Mouse (Mus musculus) kidney, embryonic 16.5 days (tissue): ENCODE data around the gene Nutm1. TPM values are rescaled to one million over a fixed set of nuclear protein-coding genes. Genes with fewer than 3 reads are reported as not detected.

Source experiments
- ATAC-seq: fragments of 200-750 bp; cut with Nextera tagmentation; 2 replicates; pipeline ENCODE4 v1.8.0; 2017; ENCODE audit warnings: moderate TSS enrichment; ENCODE audit not compliant: low FRiP score, low TSS enrichment
- H3K27ac ChIP-seq: fragments of 300-500 bp; sonication (generic); 2 replicates; pipeline ENCODE4 v1.5.1; 2014; ENCODE audit warnings: low read length
- H3K27me3 ChIP-seq: fragments of 300-500 bp; sonication (generic); 2 replicates; pipeline ENCODE4 v1.6.1; 2014; ENCODE audit warnings: low read length, control low read depth, mixed read lengths; ENCODE audit not compliant: insufficient read depth
- H3K36me3 ChIP-seq: fragments of 300-500 bp; sonication (generic); 2 replicates; pipeline ENCODE4 v1.6.1; 2014; ENCODE audit warnings: low read length, control low read depth, mixed read lengths; ENCODE audit not compliant: insufficient read depth
- H3K4me1 ChIP-seq: fragments of 300-500 bp; sonication (generic); 2 replicates; pipeline ENCODE4 v1.6.1; 2014; ENCODE audit warnings: low read length, control low read depth, mixed read lengths; ENCODE audit not compliant: insufficient read depth
- H3K4me2 ChIP-seq: fragments of 300-500 bp; sonication (generic); replicated peaks from 2 replicates; pipeline ENCODE4 v1.6.1; 2014; ENCODE audit warnings: low read depth, low read length
- H3K4me3 ChIP-seq: fragments of 300-500 bp; sonication (generic); 2 replicates; pipeline ENCODE4 v1.5.1; 2014; ENCODE audit warnings: mild to moderate bottlenecking, low read length
- H3K9ac ChIP-seq: fragments of 300-500 bp; sonication (generic); replicated peaks from 2 replicates; pipeline ENCODE4 v1.6.1; 2014; ENCODE audit warnings: low read length
- H3K9me3 ChIP-seq: fragments of 300-500 bp; sonication (generic); 2 replicates; pipeline ENCODE4 v1.6.1; 2016; ENCODE audit warnings: low read length, control low read depth
- WGBS: fragments of 180-500 bp; shearing (Covaris S2); extraction: QIAGEN DNeasy Blood & Tissue Kit; methylation state at CpG from one replicate; pipeline ENCODE4 v1.1.7; 2014; 5-methylcytosine and 5-hydroxymethylcytosine counted together
- polyA plus RNA-seq: library from polyadenylated mRNA; unstranded; fragments of >200 nt; fragmentation: Nextera tagmentation; extraction: Ambion mirVana; gene quantifications from 2 replicates; pipeline ENCODE4 v1.2.1, GENCODE M21; 2015

Nutm1 gene
- polyA plus RNA-seq, 1 experiment from 2014 or later, result 0.05 TPM

DNA sequence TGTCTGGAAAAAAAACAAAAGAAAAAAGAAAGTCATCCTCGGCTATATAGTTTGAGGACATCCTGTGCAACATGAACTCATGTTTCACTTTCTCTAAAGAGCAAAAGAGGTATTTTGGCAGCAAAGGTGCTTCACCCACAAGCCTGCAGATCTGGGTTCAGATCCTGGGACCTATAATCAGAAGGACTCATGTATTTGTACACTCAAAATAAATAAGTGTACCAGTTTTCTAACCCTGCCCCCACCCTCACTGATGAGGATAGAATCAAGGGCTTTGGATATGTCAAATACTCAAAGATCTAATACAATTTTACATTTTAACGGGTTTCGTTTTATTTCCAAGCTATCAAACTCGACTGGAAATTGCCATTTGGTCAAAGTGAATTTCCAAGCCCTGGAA is 5.3 kb upstream of the Nutm1 start:
- 79% methylated on average over 4 of the region's 4 CpGs for WGBS
- ATAC-seq, result no peak
- no peaks in the 10 kb centered on the region for H3K36me3 ChIP-seq

DNA sequence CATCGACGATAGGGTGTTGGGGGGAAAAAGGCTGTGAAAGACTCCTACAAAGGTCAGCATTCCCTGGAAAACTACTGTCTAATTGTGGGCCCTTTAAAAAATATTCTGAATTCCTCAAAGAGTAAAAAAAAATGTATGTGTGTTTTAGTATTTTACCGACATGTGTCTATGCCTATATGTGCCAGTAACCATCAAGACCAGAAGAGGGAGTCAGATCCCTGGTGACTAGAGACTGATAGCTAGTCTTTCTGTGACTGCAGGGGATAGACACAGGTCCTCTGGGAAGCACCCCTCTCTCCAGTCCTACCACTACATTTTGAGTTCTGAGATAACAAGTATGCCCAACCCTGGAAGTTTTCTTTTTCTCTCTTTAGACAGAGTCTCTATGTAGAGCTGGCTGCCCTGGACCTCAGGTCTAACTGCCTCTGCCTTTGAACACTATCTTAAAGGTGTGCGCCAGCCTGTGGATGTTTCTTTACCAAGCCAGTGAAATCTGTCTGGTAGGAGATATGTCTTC is 3.7 kb upstream of the Nutm1 start:
- no peak for ATAC-seq
- peak overlapping the region; percentile 67 for H3K9ac ChIP-seq
- 0 out of 2 replicates have a peak overlapping the region, but pooled peaks have one; percentile 45 for H3K27ac ChIP-seq
- H3K4me2 ChIP-seq, result peak overlapping the region; percentile 70
- no peaks in the 10 kb centered on the region for H3K36me3 ChIP-seq
- H3K27me3 ChIP-seq, result no peaks in the 10 kb centered on the region
- H3K4me3 ChIP-seq, result peak overlapping the region; percentile 59
- H3K4me1 ChIP-seq, result peaks cover 37% of the 10 kb centered on the region
- no peaks in the 10 kb centered on the region for H3K9me3 ChIP-seq
- WGBS, result 31% methylated on average over 4 of the region's 4 CpGs

More for the DNA sequence above, 5.3 kb upstream of the Nutm1 start:
- Histone ChIP-seq H3K4me1 (peaks cover 37% of the 10 kb centered on the region), H3K9me3 (no peaks in the 10 kb centered on the region), H3K4me2 (no peak overlapping the region), H3K4me3 (no peak overlapping the region), H3K27ac (no peak overlapping the region), H3K27me3 (no peaks in the 10 kb centered on the region), H3K9ac (no peak overlapping the region)

DNA sequence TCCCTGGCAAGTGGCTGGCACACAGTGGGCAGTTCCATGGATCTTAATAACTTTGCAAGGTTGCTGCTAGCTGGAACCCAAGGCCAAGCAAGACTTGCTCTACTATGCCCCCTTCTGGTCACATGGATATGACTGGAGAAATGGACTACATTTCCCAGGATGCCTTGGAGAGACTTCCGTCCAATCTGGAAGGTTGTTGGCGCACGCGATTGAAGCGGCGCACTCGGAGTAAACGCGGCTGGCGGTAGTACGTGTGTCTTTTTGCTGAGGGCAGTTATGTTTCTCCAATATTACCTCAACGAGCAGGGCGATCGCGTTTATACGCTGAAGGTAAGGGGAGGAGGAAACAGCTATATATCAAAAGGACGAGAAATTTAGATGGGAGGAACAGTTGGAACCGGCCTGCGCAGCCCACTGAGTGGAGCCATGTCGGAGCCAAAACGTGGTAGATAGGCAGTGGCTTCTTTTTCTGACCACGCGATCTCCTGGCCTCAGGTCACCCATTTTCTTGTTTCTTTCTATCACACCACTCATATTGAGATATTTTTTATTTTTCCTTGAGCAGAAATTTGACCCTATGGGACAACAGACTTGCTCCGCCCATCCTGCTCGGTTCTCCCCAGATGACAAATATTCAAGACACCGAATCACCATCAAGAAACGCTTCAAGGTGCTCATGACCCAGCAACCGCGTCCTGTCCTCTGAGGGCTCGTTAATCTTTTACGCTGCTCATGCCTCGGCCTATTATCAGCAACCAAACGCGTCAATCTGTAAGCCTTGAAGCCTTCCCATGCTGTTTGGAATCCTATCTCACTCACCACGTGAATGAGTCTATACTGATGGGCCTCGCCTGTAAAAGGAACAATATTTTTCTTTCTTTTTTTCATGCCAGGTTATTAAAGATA is 2.9 kb upstream of the Nutm1 start, which contains the start of gene Nop10:
Gene Nop10 (plus strand): TSS at position 179 of the 906 bp plus-strand sequence.
- H3K9me3 ChIP-seq, result no peaks in the 10 kb centered on the region
- peak within 1 kb of the TSS; percentile 70 for H3K4me2 ChIP-seq
- peak within 1 kb of the TSS; percentile 45 for H3K27ac ChIP-seq
- peak; percentile 46 for ATAC-seq
- H3K4me1 ChIP-seq, result peaks cover 28% of the 10 kb centered on the region
- H3K4me3 ChIP-seq, result peak within 1 kb of the TSS; percentile 59
- WGBS, result under 1% methylated on average over 36 of the region's 36 CpGs
- H3K9ac ChIP-seq, result peak within 1 kb of the TSS; percentile 67
- no peaks in the 10 kb centered on the region for H3K27me3 ChIP-seq
- no peaks in the 10 kb centered on the region for H3K36me3 ChIP-seq

DNA sequence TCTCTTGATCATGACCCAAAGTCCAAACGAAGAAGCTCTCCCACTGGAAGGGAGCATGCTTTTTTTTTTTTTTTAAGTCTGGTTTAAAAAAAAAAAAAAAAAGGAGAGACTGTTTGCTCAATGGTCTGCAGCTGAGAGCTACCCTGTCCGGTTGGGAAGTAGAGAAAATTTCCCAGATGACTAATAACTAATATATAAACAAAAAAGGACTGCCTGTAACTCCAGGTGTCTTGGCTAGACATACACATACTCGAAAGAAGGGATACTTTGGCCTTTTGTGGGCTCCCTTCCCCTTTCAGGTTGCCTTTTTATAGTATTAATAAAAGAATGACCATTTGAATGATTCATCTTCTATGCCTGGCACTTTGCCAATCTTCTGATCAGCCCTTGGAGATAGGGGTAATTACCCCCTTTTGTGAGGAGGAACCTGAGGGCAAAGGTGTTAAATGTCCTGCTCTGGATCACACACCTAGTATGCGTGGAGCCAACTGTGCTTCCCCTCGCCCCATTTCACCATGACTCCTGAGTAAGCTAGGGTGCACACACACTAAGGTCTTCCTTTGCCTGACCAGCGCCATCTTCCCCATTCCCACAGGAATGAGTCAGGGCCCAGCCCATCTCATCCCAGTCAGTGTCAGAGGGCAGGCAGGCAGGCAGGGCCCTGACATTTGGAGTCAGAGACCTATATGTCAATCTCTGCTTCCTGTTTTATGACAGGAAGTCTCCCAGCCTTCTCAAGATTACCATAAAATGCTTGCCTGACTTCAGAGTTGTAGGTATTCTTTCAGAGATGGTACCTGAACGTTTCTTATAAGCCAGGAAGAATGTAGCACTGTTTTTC is 4.2 kb downstream of the Nutm1 start:
- Histone ChIP-seq H3K4me2 (no peak overlapping the region), H3K4me3 (no peak overlapping the region), H3K36me3 (no peaks in the 10 kb centered on the region), H3K4me1 (no peaks in the 10 kb centered on the region; the same call in 1 of the 2 replicates), H3K9me3 (no peaks in the 10 kb centered on the region), H3K9ac (no peak overlapping the region), H3K27ac (no peak overlapping the region), H3K27me3 (no peaks in the 10 kb centered on the region)
- no peak for ATAC-seq
- 60% methylated on average over 7 of the region's 7 CpGs for WGBS

DNA sequence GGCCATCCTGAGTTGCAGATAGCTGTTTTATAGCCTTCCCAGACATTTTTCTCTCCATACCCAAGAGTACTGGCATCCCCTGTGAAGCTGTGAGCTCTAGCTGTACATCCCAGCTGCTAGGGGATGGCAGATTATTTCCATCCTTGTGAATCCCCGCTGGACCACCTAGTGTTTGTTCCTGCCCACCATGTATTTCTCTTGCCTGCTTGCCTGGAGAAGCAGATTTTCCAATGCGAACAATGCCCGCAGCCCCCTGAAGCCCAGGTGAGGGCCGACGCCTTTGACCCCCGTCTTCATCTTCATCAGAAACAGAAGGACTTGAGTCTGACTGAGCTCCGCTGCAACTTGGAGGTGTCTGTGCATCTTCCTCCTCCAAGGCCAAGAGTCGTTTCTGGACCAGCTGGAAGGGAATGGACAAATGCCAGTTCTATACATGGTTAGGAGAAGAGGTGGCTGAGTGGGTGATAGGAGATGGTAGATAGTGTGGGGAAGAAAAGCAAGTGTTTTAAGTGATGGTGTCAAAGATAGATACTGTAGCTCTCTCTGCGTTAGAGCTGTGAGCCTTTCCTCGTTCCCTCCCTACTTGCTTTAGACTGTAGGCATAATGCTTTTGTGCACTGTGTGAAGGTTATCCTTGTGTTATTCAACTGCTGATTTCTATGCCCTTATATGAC is 9.2 kb downstream of the Nutm1 start:
- ATAC-seq, result no peak
- Histone ChIP-seq H3K9me3 (no peaks in the 10 kb centered on the region), H3K27ac (no peak overlapping the region), H3K36me3 (no peaks in the 10 kb centered on the region), H3K4me3 (no peak overlapping the region), H3K9ac (no peak overlapping the region), H3K4me2 (no peak overlapping the region), H3K4me1 (no peaks in the 10 kb centered on the region; the same call in 1 of the 2 replicates), H3K27me3 (no peaks in the 10 kb centered on the region)
- WGBS, result 92% methylated on average over 10 of the region's 10 CpGs

DNA sequence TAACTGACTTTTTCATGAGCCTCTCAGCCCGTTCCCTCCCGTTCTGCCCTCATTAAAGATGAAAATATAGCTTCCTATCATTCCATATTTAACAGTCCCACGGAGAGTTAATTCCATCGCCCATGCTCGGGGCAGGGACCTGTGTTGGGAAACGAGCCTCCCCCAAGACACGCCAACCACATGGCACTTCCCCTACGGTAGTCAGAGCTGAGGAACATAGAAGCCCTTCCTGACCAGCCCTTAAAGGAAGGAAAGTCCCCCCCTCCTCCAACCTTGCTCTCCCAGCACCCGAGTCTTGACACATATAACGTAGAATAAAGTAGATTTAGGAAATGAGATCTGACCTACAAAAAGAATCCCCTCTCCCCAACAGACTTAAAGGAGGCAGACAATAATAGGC is 11.8 kb downstream of the Nutm1 start:
- Histone ChIP-seq H3K4me1 (peaks cover 10% of the 10 kb centered on the region), H3K27me3 (no peaks in the 10 kb centered on the region), H3K4me2 (no peak overlapping the region), H3K27ac (no peak overlapping the region), H3K36me3 (peaks cover 3% of the 10 kb centered on the region; the same call in 1 of the 2 replicates), H3K9me3 (no peaks in the 10 kb centered on the region), H3K9ac (no peak overlapping the region), H3K4me3 (no peak overlapping the region)
- no peak for ATAC-seq
- 76% methylated on average over 10 of the region's 10 CpGs for WGBS

DNA sequence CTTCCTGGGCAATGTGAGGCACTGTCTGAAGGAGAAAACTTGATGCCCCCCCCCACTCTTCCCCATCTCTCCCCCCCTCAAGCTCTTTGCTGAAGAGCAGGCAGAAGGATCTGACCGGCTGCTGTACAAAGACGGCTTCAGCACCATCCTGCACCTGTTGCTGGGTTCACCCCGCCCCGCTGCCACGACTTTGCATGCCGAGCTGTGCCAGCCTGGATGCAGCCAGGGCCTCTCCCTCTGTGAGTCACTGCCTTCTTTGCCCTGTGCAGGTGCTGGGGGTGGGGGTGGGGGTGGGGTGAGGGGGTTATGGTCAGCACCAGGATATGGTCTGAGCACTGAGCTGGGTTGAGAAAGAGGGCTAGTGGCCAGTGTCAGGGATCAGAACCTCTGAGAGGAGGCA is 12.9 kb downstream of the Nutm1 start:
- Histone ChIP-seq H3K4me1 (peaks cover 15% of the 10 kb centered on the region), H3K27me3 (no peaks in the 10 kb centered on the region), H3K4me3 (no peak overlapping the region), H3K9me3 (no peaks in the 10 kb centered on the region), H3K9ac (no peak overlapping the region), H3K36me3 (peaks cover 3% of the 10 kb centered on the region; the same call in 1 of the 2 replicates), H3K4me2 (no peak overlapping the region), H3K27ac (no peak overlapping the region)
- ATAC-seq, result no peak
- WGBS, result 82% methylated on average over 6 of the region's 6 CpGs

DNA sequence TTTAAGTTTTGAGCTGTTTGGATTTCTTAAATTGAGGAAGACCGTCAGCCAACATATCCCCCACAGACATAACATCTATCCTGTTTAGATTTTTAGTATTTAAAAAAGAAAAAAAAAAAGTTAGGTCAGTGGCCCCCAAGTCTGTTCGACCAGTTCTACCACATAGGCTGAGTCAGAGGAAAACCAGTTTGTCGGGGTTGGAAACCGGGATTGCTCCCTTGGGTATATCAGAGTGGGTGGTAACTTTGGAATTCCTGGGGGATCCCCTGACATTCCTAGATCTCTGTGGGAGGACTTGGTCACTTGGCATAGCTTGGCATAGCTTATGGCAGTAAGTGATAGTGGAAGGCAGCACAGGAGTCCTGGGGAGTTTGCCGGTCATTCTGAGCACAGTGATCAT is 13.8 kb downstream of the Nutm1 start:
- Histone ChIP-seq H3K9me3 (no peaks in the 10 kb centered on the region), H3K27ac (no peak overlapping the region), H3K9ac (no peak overlapping the region), H3K4me2 (no peak overlapping the region), H3K36me3 (peaks cover 3% of the 10 kb centered on the region; the same call in 1 of the 2 replicates), H3K4me3 (no peak overlapping the region), H3K27me3 (no peaks in the 10 kb centered on the region), H3K4me1 (peaks cover 22% of the 10 kb centered on the region)
- 76% methylated on average over 5 of the region's 5 CpGs for WGBS
- no peak for ATAC-seq

DNA sequence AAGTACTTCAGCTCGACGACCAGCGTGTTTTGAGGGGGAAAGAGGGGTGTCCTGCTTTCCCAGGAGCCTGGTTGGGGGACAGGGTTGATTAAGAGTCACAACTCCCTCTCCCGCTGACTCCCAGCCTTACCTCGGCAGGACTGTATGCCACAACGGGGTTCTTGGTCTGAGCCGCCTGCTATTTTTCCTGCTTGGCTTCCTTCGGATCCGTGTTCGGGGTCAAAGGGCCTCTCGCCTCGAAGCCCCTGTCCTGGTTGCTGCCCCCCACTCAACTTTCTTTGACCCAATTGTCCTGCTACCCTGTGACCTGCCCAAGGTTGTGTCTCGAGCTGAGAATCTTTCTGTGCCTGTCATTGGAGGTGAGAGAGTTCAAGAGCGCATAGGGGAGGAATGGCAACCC is 17.3 kb downstream of the Nutm1 start:
- no peak overlapping the region for H3K4me2 ChIP-seq
- no peaks in the 10 kb centered on the region for H3K27me3 ChIP-seq
- H3K27ac ChIP-seq, result no peak overlapping the region
- H3K9ac ChIP-seq, result no peak overlapping the region
- H3K36me3 ChIP-seq, result peaks cover 3% of the 10 kb centered on the region; the same call in 1 of the 2 replicates
- peaks cover 34% of the 10 kb centered on the region for H3K4me1 ChIP-seq
- no peak for ATAC-seq
- 58% methylated on average over 14 of the region's 14 CpGs for WGBS
- H3K4me3 ChIP-seq, result no peak overlapping the region
- H3K9me3 ChIP-seq, result no peaks in the 10 kb centered on the region
